Comparison of ENCODE assay signal across 8 mouse cellular contexts in the genomic region with DNA sequence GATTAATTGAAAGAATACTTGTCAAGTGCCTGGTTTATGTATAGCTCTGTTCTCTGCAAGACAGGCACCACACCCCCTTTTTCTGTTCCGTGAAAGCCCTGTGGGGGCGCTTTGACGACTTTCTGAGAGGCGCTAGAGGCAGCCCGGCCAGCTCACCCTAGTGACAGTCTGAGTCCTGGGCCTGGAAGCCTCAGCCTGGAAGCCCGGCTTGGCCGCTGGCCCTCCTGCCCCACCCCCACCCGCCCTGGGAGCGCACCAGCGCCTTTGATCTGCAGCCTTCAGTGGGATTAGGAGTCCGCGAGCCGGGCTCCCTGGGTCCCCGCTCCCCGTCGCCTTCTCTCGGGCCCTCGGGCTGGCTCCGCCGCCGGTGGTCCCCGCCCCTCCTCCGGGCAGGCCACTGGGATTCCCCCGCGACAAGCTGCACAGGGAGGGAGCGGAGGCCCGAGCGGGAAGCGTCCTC. TPM values are rescaled to one million over a fixed set of nuclear protein-coding genes. Genes with fewer than 3 reads are reported as not detected.
A peak's percentile ranks its signal among the peaks of the same experiment; 100 is the strongest.
DNase-seq lines count a peak whose midpoint lies in the region; ATAC-seq and TF ChIP-seq lines count a peak whose summit lies in the region.

No protein-coding gene starts in this region.

- no peak for TF ChIP-seq POLR2A in olfactory bulb, adult 2 months (IDR thresholded peaks at IDR 0.05; ENCODE audit: insufficient read depth, low read depth, low read length)

- WGBS in liver, postnatal 0 days (ENCODE audit: insufficient replicate concordance) = 1% methylated on average over 24 of the region's 29 CpGs
- WGBS in olfactory bulb, adult 2 months = under 1% methylated on average over 29 of the region's 29 CpGs

- H3K36me3 ChIP-seq in liver, postnatal 0 days (replicated peaks; ENCODE audit: insufficient read depth, low read length) = no peaks in the 10 kb centered on the region

- H3K4me1 ChIP-seq in liver, postnatal 0 days (ENCODE audit: insufficient read depth) = peaks cover 17% of the 10 kb centered on the region
- peaks cover 29% of the 10 kb centered on the region for H3K4me1 ChIP-seq in olfactory bulb, adult 2 months (ENCODE audit: control insufficient read depth, insufficient read depth, low read length)

- H3K27ac ChIP-seq in liver, postnatal 0 days (ENCODE audit: low read depth) = no peak overlapping the region
- no peak overlapping the region for H3K27ac ChIP-seq in olfactory bulb, adult 2 months (ENCODE audit: insufficient read depth, low read depth, low read length)

- peak; percentile 70 for DNase-seq in MEL-GATA-1-ER (ENCODE audit: extremely low read depth, low read depth)
- peak; percentile 69 for DNase-seq in cerebellum, adult 18-20 months
- peak; percentile 85 for DNase-seq in forelimb bud, embryonic 11.5 days (ENCODE audit: low read depth, low spot score)
- peak; percentile 93 for DNase-seq in heart, postnatal 4 days
- peak; percentile 71 to 83 for DNase-seq in layer of hippocampus, adult 18-20 months (ENCODE audit: low spot score in 2 of 2)
- DNase-seq in liver, postnatal 0 days = peak; percentile 81
- DNase-seq in thymus, adult 18-20 months = peak; percentile 35 to 44

- H3K4me2 ChIP-seq in liver, postnatal 0 days (ENCODE audit: low read depth, low read length) = peak overlapping the region; percentile 79

- peak overlapping the region; percentile 46 for H3K4me3 ChIP-seq in liver, postnatal 0 days (ENCODE audit: low read depth, low read length)
- peak overlapping the region; percentile 46 for H3K4me3 ChIP-seq in olfactory bulb, adult 2 months (ENCODE audit: insufficient read depth, low read depth, low read length)

- no peak for TF ChIP-seq EP300 in liver, postnatal 0 days (IDR thresholded peaks at IDR 0.05; ENCODE audit: low read depth)

- peak; percentile 86 for ATAC-seq in liver, postnatal 0 days

- peak; percentile 63 for TF ChIP-seq CTCF in liver, postnatal 0 days (IDR thresholded peaks at IDR 0.05; ENCODE audit: low read depth)
- TF ChIP-seq CTCF in olfactory bulb, adult 2 months (IDR thresholded peaks at IDR 0.05; ENCODE audit: insufficient read depth, low read depth, low read length) = peak; percentile 55

- H3K27me3 ChIP-seq in liver, postnatal 0 days (ENCODE audit: insufficient read depth, low read length) = peaks cover 54% of the 10 kb centered on the region

- peak overlapping the region; percentile 42; the same call in 1 of the 2 replicates for H3K9ac ChIP-seq in liver, postnatal 0 days (replicated peaks)

- no peaks in the 10 kb centered on the region for H3K9me3 ChIP-seq in liver, postnatal 0 days (ENCODE audit: low read length)

RNA-seq across cellular contexts. Expression of a gene that starts 41.4 kb away (rescaled TPM):
- total RNA-seq in heart, postnatal 4 days (2021) = 10 to 100 TPM; 14.3 to 14.8 TPM
- total RNA-seq in layer of hippocampus, adult 18-20 months (2021) = 10 to 100 TPM; 17.3 to 19.5 TPM
- polyA plus RNA-seq in liver, postnatal 0 days (2015; fragmentation: Nextera tagmentation; extraction: Ambion mirVana) = 0.18 and 0.34 TPM in 2 replicates
- not detected in 2 replicates for polyA plus RNA-seq in olfactory bulb, adult 2 months (2012; ENCODE audit: insufficient read depth, insufficient read length, low replicate concordance, missing spikeins)

Comparison
In these comparisons a context has a peak if more than half of its experiments do, and no peak if none do; other contexts are left out.
1. DNase-seq: peak in every context shown above with its lines; median percentile 93 in heart, postnatal 4 days; 85 in forelimb bud, embryonic 11.5 days; 81 in liver, postnatal 0 days; 77 in layer of hippocampus, adult 18-20 months; 70 in MEL-GATA-1-ER; 69 in cerebellum, adult 18-20 months; 40 in thymus, adult 18-20 months.